Mouse (Mus musculus) bone marrow, adult 2 months (tissue): ENCODE data around the gene 2310033P09Rik. TPM values are rescaled to one million over a fixed set of nuclear protein-coding genes. Genes with fewer than 3 reads are reported as not detected.

ENCODE experiments used
- H3K27ac ChIP-seq: fragments of 200-500 bp; 2 replicates; pipeline ENCODE4 v1.5.1; 2012; ENCODE audit warnings: low read depth, mild to moderate bottlenecking, control low read depth, inconsistent platforms, low read length; ENCODE audit not compliant: control insufficient read depth, poor library complexity, insufficient read depth
- H3K4me1 ChIP-seq: fragments of 200-500 bp; 2 replicates; pipeline ENCODE4 v1.6.1; 2011; ENCODE audit warnings: low read length; ENCODE audit not compliant: control insufficient read depth, insufficient read depth
- H3K4me3 ChIP-seq: fragments of 200-500 bp; replicated peaks from 2 replicates; pipeline ENCODE3; 2011; ENCODE audit warnings: mild to moderate bottlenecking, low read depth, low read length, control low read depth; ENCODE audit not compliant: control insufficient read depth
- CTCF ChIP-seq: fragments of 200-500 bp; IDR thresholded peaks from 2 replicates; pipeline ENCODE4 v1.5.1; 2011; ENCODE audit warnings: low read length, control low read depth; ENCODE audit not compliant: control insufficient read depth, insufficient read depth
- POLR2A ChIP-seq: fragments of 200-500 bp; IDR thresholded peaks from 2 replicates; pipeline ENCODE4 v1.6.1; 2011; ENCODE audit warnings: low read depth, mild to moderate bottlenecking, control low read depth, low read length, borderline replicate concordance; ENCODE audit not compliant: control insufficient read depth
- WGBS: fragments of 180-500 bp; shearing (Covaris S2); methylation state at CpG from one replicate; pipeline ENCODE4 v1.1.7; 2018; 5-methylcytosine and 5-hydroxymethylcytosine counted together
- polyA plus RNA-seq: library from polyadenylated mRNA; stranded (reverse); fragments of >200 nt; gene quantifications from 2 replicates; pipeline ENCODE4 v1.2.4, GENCODE M21; 2011; ENCODE audit warnings: low replicate concordance; ENCODE audit not compliant: missing spikeins, insufficient read depth, insufficient read length

The 2310033P09Rik gene
- polyA plus RNA-seq, 1 experiment = 32.8 TPM

DNA sequence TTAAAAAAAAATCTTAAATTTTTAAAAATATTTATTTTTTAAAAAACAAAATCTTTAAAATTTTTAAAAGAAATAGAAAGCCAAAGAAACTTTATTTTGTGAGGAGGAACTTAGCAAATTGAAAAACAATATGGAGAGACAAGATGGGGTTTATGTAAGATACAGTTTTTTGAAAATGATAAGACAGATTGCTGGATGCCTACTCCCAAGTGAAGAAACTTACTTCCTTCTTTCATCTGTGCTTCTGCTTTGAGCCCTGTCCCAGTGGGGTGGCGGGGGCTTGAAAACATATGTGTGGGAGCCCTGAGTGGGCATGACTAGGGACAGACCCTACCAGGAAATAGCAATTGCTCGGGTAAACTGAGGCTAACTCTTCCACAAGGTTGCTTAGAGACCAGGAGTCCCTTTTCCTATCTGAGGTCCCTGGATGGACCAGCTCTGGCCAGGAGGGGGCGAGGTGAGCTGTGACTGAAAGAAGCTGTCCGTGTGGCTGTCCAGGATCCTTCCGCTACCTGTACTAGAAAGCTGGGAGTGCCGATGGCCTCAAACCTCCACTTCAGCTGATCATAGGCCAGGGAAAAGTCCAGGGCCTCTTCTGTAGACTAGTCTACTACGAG, 22.1 kb downstream of the 2310033P09Rik start:
- H3K4me1 ChIP-seq = peaks cover 5% of the 10 kb centered on the region; the same call in 1 of the 2 replicates
- H3K27ac ChIP-seq = 0 out of 2 replicates have a peak overlapping the region, but pooled peaks have one; percentile 43
- 11% methylated on average over 7 of the region's 7 CpGs for WGBS
- H3K4me3 ChIP-seq = no peak overlapping the region
- TF ChIP-seq CTCF = peak; percentile 80
- TF ChIP-seq POLR2A = no peak

DNA sequence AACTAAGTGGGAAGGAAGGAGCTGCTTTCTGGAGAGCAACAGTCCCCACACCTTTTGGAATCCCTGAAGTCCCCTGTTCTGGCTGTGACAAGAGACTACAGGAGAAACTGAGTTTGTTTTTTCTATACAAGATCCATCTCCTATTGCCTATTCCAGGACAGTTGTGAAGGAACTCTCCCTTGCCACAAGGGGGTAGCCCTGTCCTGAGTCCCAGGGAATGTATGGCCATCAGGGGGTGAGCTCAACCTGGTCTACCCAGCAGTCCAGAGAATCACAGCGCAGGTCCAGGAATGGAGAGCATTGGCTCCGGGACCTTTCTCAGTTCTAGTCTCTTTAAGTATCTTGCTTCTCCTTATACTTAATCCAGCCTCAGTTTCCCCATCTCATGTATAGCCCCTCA, 24.7 kb downstream of the 2310033P09Rik start:
- TF ChIP-seq CTCF (no peak), POLR2A (no peak)
- H3K27ac ChIP-seq = no peak overlapping the region
- WGBS = 86% methylated on average over 2 of the region's 2 CpGs
- peaks cover 3% of the 10 kb centered on the region; the same call in 1 of the 2 replicates for H3K4me1 ChIP-seq
- H3K4me3 ChIP-seq = no peak overlapping the region

DNA sequence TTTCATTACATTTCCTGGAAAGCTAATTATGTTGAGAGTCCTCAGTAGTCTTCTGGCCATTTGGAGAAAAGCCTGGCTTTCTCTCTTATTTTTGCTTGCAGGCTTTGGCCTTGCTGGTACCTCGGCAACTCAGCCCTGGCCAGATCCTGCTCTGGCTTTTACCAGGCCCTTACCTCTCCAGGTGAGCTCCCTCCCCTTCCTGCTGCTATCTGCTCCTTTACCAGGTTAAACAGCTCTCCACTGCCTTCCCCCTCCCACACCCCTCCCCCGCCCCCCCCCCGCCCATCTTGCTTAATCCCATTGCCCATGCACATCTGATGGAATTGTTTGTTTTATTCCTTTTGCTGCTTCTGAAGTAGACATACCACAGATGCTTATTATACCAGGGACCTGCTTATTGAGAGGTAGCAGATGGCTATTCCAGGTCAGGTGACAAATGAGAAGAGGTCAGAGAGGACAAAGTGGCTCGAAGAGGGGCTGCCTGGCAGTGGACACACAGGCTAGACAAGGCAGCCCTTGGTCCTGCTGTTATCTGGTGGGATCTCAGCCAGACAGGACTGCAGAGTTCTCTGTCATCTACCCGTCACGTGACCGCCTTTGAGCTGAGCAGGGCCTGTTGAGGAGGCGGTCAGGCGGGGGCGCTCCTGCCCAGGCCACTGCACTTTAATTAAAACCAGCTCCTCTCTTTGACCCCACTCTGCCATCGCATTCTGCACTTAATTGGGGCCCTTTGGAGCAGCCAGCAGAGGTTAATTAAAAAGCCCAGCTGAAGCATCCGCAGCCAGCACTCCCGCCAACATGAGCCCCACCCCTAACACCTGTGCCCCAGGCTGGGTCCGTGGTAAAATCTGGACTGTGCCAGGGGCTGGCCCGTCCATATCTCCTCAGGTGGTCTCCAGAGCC, 30.7 kb downstream of the 2310033P09Rik start:
- WGBS = 13% methylated on average over 15 of the region's 15 CpGs
- TF ChIP-seq POLR2A = no peak
- peak; percentile 51 for TF ChIP-seq CTCF

DNA sequence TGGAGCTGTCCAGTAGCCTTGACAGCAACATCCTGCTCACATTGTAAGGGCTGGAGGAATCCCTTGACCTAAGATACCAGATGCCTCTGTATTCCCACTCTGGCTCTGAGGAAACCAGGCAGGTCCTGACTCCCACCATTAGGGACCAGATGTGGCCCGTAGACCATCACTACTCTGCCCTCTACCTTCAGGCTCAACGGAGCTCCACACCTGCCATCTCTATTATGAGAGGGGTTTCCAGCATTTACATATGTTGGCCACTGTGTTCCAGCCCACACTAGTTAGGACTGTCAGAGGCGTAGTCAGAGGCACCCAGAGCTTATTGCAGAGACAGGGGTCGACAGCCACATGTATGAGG, 31.3 kb downstream of the 2310033P09Rik start:
- TF ChIP-seq POLR2A (no peak), CTCF (no peak)
- 70% methylated on average over 4 of the region's 4 CpGs for WGBS

More for the DNA sequence above, 30.7 kb downstream of the 2310033P09Rik start:
- H3K27ac ChIP-seq = no peak overlapping the region
- H3K4me3 ChIP-seq = no peak overlapping the region
- H3K4me1 ChIP-seq = no peaks in the 10 kb centered on the region

DNA sequence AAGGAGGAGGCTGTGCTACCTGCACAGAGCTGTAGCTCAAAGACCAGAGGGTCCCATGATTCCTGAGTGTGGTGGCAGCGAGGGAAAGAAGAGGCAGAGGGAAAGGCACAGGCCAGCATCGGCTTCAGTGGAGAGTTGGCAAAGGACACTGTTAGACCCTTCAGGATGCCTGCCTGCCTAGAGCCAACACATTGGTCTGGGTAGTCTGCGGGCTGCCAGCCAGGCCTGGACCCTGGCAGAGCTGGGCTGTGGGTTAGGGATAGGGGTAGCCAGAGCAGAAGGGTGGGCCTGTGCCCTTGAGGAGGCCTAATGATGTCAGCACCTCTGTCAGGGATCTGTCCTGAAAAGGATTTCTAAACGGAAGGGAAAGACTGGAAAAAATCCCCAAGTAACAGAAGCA, 31.7 kb downstream of the 2310033P09Rik start:
- TF ChIP-seq POLR2A (no peak), CTCF (no peak)
- 76% methylated on average over 4 of the region's 4 CpGs for WGBS
- H3K4me1 ChIP-seq = no peaks in the 10 kb centered on the region
- H3K4me3 ChIP-seq = no peak overlapping the region
- no peak overlapping the region for H3K27ac ChIP-seq

More for the DNA sequence above, 31.3 kb downstream of the 2310033P09Rik start:
- Histone ChIP-seq H3K4me3 (no peak overlapping the region), H3K27ac (no peak overlapping the region), H3K4me1 (no peaks in the 10 kb centered on the region)

DNA sequence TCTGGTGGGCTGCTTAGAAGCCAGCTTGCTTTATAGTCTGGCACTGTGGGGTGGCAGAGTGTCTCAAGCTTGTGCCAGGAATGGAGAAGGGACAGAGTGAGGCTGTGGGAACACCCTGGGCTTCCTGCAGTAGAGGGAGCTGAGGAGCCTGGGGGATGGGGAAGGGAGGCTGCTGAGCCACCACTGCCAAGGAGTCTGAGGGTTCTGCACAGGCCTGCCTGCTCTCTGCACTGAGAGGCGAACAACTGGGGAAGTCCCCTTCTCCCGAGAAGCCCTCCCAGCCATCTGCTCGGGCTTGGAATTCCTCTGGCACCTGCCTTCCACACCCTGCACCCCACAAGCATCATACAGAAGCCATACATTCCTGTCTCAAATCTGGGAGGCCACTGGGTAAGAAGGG, 33.7 kb downstream of the 2310033P09Rik start:
- no peak overlapping the region for H3K27ac ChIP-seq
- 36% methylated on average over 3 of the region's 3 CpGs for WGBS
- H3K4me1 ChIP-seq = no peaks in the 10 kb centered on the region
- H3K4me3 ChIP-seq = no peak overlapping the region
- no peak for TF ChIP-seq CTCF
- no peak for TF ChIP-seq POLR2A

- TF ChIP-seq CTCF (no peak), POLR2A (no peak)
- no peak overlapping the region for H3K4me3 ChIP-seq
- no peak overlapping the region for H3K27ac ChIP-seq
- H3K4me1 ChIP-seq = no peaks in the 10 kb centered on the region
- WGBS = 27% methylated on average over 6 of the region's 6 CpGs
Measured at GRCm38 (mm10) chr11:59243856-59244255, 35.7 kb downstream of the 2310033P09Rik start.

DNA sequence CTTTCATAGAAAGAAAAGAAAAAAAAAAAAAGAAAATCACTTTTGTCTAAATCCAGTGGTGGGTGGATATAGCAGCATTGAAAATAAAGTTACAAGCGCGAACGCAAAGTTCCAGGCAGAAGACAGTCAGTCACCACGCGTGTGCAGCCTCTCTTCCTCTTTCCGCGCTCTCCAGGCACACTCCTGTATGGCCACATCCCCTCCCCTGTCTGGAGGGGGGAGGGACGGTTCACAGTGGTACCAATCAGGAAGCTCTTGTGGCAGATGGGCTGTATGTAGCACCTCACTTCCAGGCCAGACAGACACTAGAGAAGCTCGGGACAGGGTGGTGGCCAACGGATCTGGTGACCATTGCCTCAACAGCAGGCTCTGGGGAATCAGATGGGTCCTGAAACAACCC, 40.0 kb downstream of the 2310033P09Rik start:
- no peak overlapping the region for H3K4me3 ChIP-seq
- TF ChIP-seq CTCF (no peak), POLR2A (no peak)
- H3K27ac ChIP-seq = no peak overlapping the region
- H3K4me1 ChIP-seq = no peaks in the 10 kb centered on the region
- 3% methylated on average over 10 of the region's 10 CpGs for WGBS

- Histone ChIP-seq H3K4me3 (no peak overlapping the region), H3K27ac (no peak overlapping the region), H3K4me1 (peaks cover 3% of the 10 kb centered on the region; the same call in 1 of the 2 replicates)
- TF ChIP-seq CTCF (no peak), POLR2A (no peak)
- 65% methylated on average over 7 of the region's 7 CpGs for WGBS
Measured at GRCm38 (mm10) chr11:59259647-59260046, 51.5 kb downstream of the 2310033P09Rik start.

Other genes with a start within 250 kb of the 2310033P09Rik start
- gene Trim11, start 230.2 kb upstream of the 2310033P09Rik start, polyA plus RNA-seq = 37.2 and 67.8 TPM in 2 replicates
- gene Obscn, start 71.9 kb upstream of the 2310033P09Rik start, polyA plus RNA-seq = 1.3 and 5.0 TPM in 2 replicates
- gene Iba57, start 44.6 kb upstream of the 2310033P09Rik start, polyA plus RNA-seq = 15.9 and 19.4 TPM in 2 replicates
- gene Gjc2, start 25.1 kb upstream of the 2310033P09Rik start, polyA plus RNA-seq = not detected in 2 replicates
- gene Guk1, start 16.1 kb upstream of the 2310033P09Rik start, polyA plus RNA-seq = 40.5 and 53.7 TPM in 2 replicates
- gene Mrpl55, start 5.8 kb upstream of the 2310033P09Rik start, polyA plus RNA-seq = 17.6 and 28.0 TPM in 2 replicates
- gene Arf1, start 19.9 kb downstream of the 2310033P09Rik start, polyA plus RNA-seq = 72.4 and 90.6 TPM in 2 replicates
- gene Wnt3a, start 82.4 kb downstream of the 2310033P09Rik start, polyA plus RNA-seq = not detected in 2 replicates
- gene Wnt9a, start 98.6 kb downstream of the 2310033P09Rik start, polyA plus RNA-seq = 0.49 TPM in 1 of 2 replicates, not detected in the other
- gene Prss38, start 167.3 kb downstream of the 2310033P09Rik start, polyA plus RNA-seq = not detected in 2 replicates
- gene Jmjd4, start 241.7 kb downstream of the 2310033P09Rik start, polyA plus RNA-seq = 1.4 and 2.8 TPM in 2 replicates
- 3.8 and 14.4 TPM in 2 replicates for gene Snap47, start 242.9 kb downstream of the 2310033P09Rik start, polyA plus RNA-seq